Comparison of ENCODE assay signal across 9 mouse cellular contexts in genomic region chr3:108880544-108881507, GRCm38 (mm10). TPM values are rescaled to one million over a fixed set of nuclear protein-coding genes. Genes with fewer than 3 reads are reported as not detected.
DNase-seq lines count a peak whose midpoint lies in the region; ATAC-seq lines count a peak whose summit lies in the region.
"Had no signal": no experiment of that assay in that cellular context is flagged by ENCODE, and none has a peak within 500 bp of the region (broad histone marks: within the 10 kb centered on the region; RNA-seq: fewer than 3 reads in every experiment).

No protein-coding gene starts in this region.

- peak overlapping the region; percentile 10; the same call in 1 of the 2 replicates for H3K4me3 ChIP-seq in kidney, embryonic 15.5 days (replicated peaks)
- H3K4me3 ChIP-seq in heart, embryonic 16.5 days (ENCODE audit: low read length) = peak overlapping the region; percentile 9; the same call in 1 of the 2 replicates
- H3K4me3 ChIP-seq in liver, embryonic 12.5 days = no peak overlapping the region
- no peak overlapping the region for H3K4me3 ChIP-seq in neural tube, embryonic 12.5 days

- H3K9me3 ChIP-seq in kidney, embryonic 15.5 days (replicated peaks) = no peaks in the 10 kb centered on the region
- no peaks in the 10 kb centered on the region for H3K9me3 ChIP-seq in heart, embryonic 16.5 days (replicated peaks; ENCODE audit: control insufficient read depth, low read length)
- no peaks in the 10 kb centered on the region for H3K9me3 ChIP-seq in liver, embryonic 12.5 days (replicated peaks)
- H3K9me3 ChIP-seq in neural tube, embryonic 12.5 days = no peaks in the 10 kb centered on the region

- peak; percentile 74; the same call in 1 of the 2 replicates for ATAC-seq in kidney, embryonic 15.5 days (replicated peaks; ENCODE audit: low FRiP score)
- peak; percentile 77 for ATAC-seq in heart, embryonic 16.5 days (replicated peaks; ENCODE audit: extremely low read depth, insufficient read depth, low FRiP score)
- 0 out of 2 replicates have a peak, but pooled peaks have one; percentile 27 for ATAC-seq in liver, embryonic 12.5 days
- ATAC-seq in neural tube, embryonic 12.5 days (ENCODE audit: low FRiP score, low read depth) = peak; percentile 21; the same call in 1 of the 2 replicates

- 0 out of 2 replicates have a peak overlapping the region, but pooled peaks have one; percentile 4 for H3K9ac ChIP-seq in kidney, embryonic 15.5 days
- H3K9ac ChIP-seq in heart, embryonic 16.5 days (ENCODE audit: low read length) = peak overlapping the region; percentile 28; the same call in 1 of the 2 replicates
- H3K9ac ChIP-seq in liver, embryonic 12.5 days = no peak overlapping the region
- H3K9ac ChIP-seq in neural tube, embryonic 12.5 days = no peak overlapping the region

- 0 out of 2 replicates have a peak overlapping the region, but pooled peaks have one; percentile 41 for H3K27ac ChIP-seq in kidney, embryonic 15.5 days
- H3K27ac ChIP-seq in heart, embryonic 16.5 days (ENCODE audit: low read length) = peak overlapping the region; percentile 87
- no peak overlapping the region for H3K27ac ChIP-seq in liver, embryonic 12.5 days
- no peak overlapping the region for H3K27ac ChIP-seq in neural tube, embryonic 12.5 days

- no peaks in the 10 kb centered on the region for H3K36me3 ChIP-seq in kidney, embryonic 15.5 days
- H3K36me3 ChIP-seq in heart, embryonic 16.5 days (ENCODE audit: control insufficient read depth, insufficient read depth) = no peaks in the 10 kb centered on the region
- H3K36me3 ChIP-seq in liver, embryonic 12.5 days = no peaks in the 10 kb centered on the region
- H3K36me3 ChIP-seq in neural tube, embryonic 12.5 days = no peaks in the 10 kb centered on the region

- WGBS in kidney, embryonic 15.5 days = 36% methylated on average over 28 of the region's 28 CpGs
- WGBS in heart, embryonic 16.5 days = 31% methylated on average over 28 of the region's 28 CpGs
- 55% methylated on average over 28 of the region's 28 CpGs for WGBS in liver, embryonic 12.5 days (ENCODE audit: insufficient replicate concordance)
- 44% methylated on average over 28 of the region's 28 CpGs for WGBS in neural tube, embryonic 12.5 days

- no peaks in the 10 kb centered on the region for H3K27me3 ChIP-seq in kidney, embryonic 15.5 days
- H3K27me3 ChIP-seq in heart, embryonic 16.5 days (ENCODE audit: control insufficient read depth, insufficient read depth, low read length) = no peaks in the 10 kb centered on the region
- no peaks in the 10 kb centered on the region for H3K27me3 ChIP-seq in liver, embryonic 12.5 days (replicated peaks)
- H3K27me3 ChIP-seq in neural tube, embryonic 12.5 days (replicated peaks) = no peaks in the 10 kb centered on the region

- peaks cover 11% of the 10 kb centered on the region for H3K4me1 ChIP-seq in kidney, embryonic 15.5 days
- peaks cover 35% of the 10 kb centered on the region for H3K4me1 ChIP-seq in heart, embryonic 16.5 days (ENCODE audit: control insufficient read depth, insufficient read depth, low read length)
- H3K4me1 ChIP-seq in liver, embryonic 12.5 days = peaks cover 32% of the 10 kb centered on the region
- H3K4me1 ChIP-seq in neural tube, embryonic 12.5 days = peaks cover 21% of the 10 kb centered on the region

- no peak for DNase-seq in kidney, adult 18-20 months
- DNase-seq in WW6 (ENCODE audit: low read depth, low spot score) = peak; percentile 42
- no peak for DNase-seq in cerebellum, postnatal 4 days (ENCODE audit: low spot score in 2 of 2)
- DNase-seq in adipocyte (ENCODE audit: low spot score) = no peak

- peak overlapping the region; percentile 49 for H3K4me2 ChIP-seq in kidney, embryonic 15.5 days
- peak overlapping the region; percentile 46 for H3K4me2 ChIP-seq in heart, embryonic 16.5 days (ENCODE audit: low read depth, low read length)
- H3K4me2 ChIP-seq in liver, embryonic 12.5 days = peak overlapping the region; percentile 32
- H3K4me2 ChIP-seq in neural tube, embryonic 12.5 days (replicated peaks) = peak overlapping the region; percentile 46

RNA-seq across cellular contexts. Expression of gene Fndc7, which starts 9.0 kb away (rescaled TPM):
- 0.10 TPM in 1 of 2 replicates, not detected in the other for polyA plus RNA-seq in kidney, embryonic 15.5 days (2015; fragmentation: Nextera tagmentation; extraction: Ambion mirVana)
- polyA plus RNA-seq in heart, embryonic 16.5 days (2015; fragmentation: Nextera tagmentation; extraction: Ambion mirVana) = 0.10 and 0.21 TPM in 2 replicates
- polyA plus RNA-seq in liver, embryonic 12.5 days (2016; fragmentation: Nextera tagmentation; extraction: Ambion mirVana) = 0.07 and 0.10 TPM in 2 replicates
- 0.05 TPM in 1 of 2 replicates, not detected in the other for polyA plus RNA-seq in neural tube, embryonic 12.5 days (2016; fragmentation: Nextera tagmentation; extraction: Ambion mirVana)

RNA-seq across cellular contexts. Expression of gene Prpf38b, which starts 30.7 kb away (rescaled TPM):
- 71.7 and 74.7 TPM in 2 replicates for polyA plus RNA-seq in kidney, embryonic 15.5 days (2015; fragmentation: Nextera tagmentation; extraction: Ambion mirVana)
- 49.9 and 60.6 TPM in 2 replicates for polyA plus RNA-seq in heart, embryonic 16.5 days (2015; fragmentation: Nextera tagmentation; extraction: Ambion mirVana)
- 58.1 and 59.1 TPM in 2 replicates for polyA plus RNA-seq in liver, embryonic 12.5 days (2016; fragmentation: Nextera tagmentation; extraction: Ambion mirVana)
- polyA plus RNA-seq in neural tube, embryonic 12.5 days (2016; fragmentation: Nextera tagmentation; extraction: Ambion mirVana) = 76.6 and 78.9 TPM in 2 replicates

RNA-seq across cellular contexts. Expression of gene Stxbp3, which starts 40.5 kb away (rescaled TPM):
- polyA plus RNA-seq in kidney, embryonic 15.5 days (2015; fragmentation: Nextera tagmentation; extraction: Ambion mirVana) = 34.9 and 35.6 TPM in 2 replicates
- 32.2 and 33.1 TPM in 2 replicates for polyA plus RNA-seq in heart, embryonic 16.5 days (2015; fragmentation: Nextera tagmentation; extraction: Ambion mirVana)
- 21.1 and 24.3 TPM in 2 replicates for polyA plus RNA-seq in liver, embryonic 12.5 days (2016; fragmentation: Nextera tagmentation; extraction: Ambion mirVana)
- polyA plus RNA-seq in neural tube, embryonic 12.5 days (2016; fragmentation: Nextera tagmentation; extraction: Ambion mirVana) = 21.0 and 21.4 TPM in 2 replicates

RNA-seq across cellular contexts. Expression of gene Henmt1, which starts 58.8 kb away (rescaled TPM):
- 0.13 and 0.26 TPM in 2 replicates for polyA plus RNA-seq in kidney, embryonic 15.5 days (2015; fragmentation: Nextera tagmentation; extraction: Ambion mirVana)
- polyA plus RNA-seq in heart, embryonic 16.5 days (2015; fragmentation: Nextera tagmentation; extraction: Ambion mirVana) = 0.22 and 0.39 TPM in 2 replicates
- 0.11 and 0.14 TPM in 2 replicates for polyA plus RNA-seq in liver, embryonic 12.5 days (2016; fragmentation: Nextera tagmentation; extraction: Ambion mirVana)
- polyA plus RNA-seq in neural tube, embryonic 12.5 days (2016; fragmentation: Nextera tagmentation; extraction: Ambion mirVana) = 0.71 and 0.74 TPM in 2 replicates
- polyA plus RNA-seq: liver, adult 2 months had no signal

RNA-seq across cellular contexts. Expression of gene Gm9857, which starts 59.4 kb away (rescaled TPM):
- polyA plus RNA-seq in kidney, embryonic 15.5 days (2015; fragmentation: Nextera tagmentation; extraction: Ambion mirVana) = not detected in 2 replicates
- not detected in 2 replicates for polyA plus RNA-seq in heart, embryonic 16.5 days (2015; fragmentation: Nextera tagmentation; extraction: Ambion mirVana)
- not detected in 2 replicates for polyA plus RNA-seq in liver, embryonic 12.5 days (2016; fragmentation: Nextera tagmentation; extraction: Ambion mirVana)
- not detected in 2 replicates for polyA plus RNA-seq in neural tube, embryonic 12.5 days (2016; fragmentation: Nextera tagmentation; extraction: Ambion mirVana)
- polyA plus RNA-seq: liver, adult 2 months had no signal

Comparison
In these comparisons a context has a peak if more than half of its experiments do, and no peak if none do; other contexts are left out.
1. ATAC-seq: peak in every context shown above with its lines; median percentile 77 in heart, embryonic 16.5 days; 74 in kidney, embryonic 15.5 days; 27 in liver, embryonic 12.5 days; 21 in neural tube, embryonic 12.5 days.
2. H3K27ac ChIP-seq: peak in kidney, embryonic 15.5 days (single experiment) and heart, embryonic 16.5 days (single experiment); none in liver, embryonic 12.5 days (single experiment) and neural tube, embryonic 12.5 days (single experiment).
3. H3K4me3 ChIP-seq: peak in kidney, embryonic 15.5 days (single experiment) and heart, embryonic 16.5 days (single experiment); none in liver, embryonic 12.5 days (single experiment) and neural tube, embryonic 12.5 days (single experiment).
4. H3K9ac ChIP-seq: peak in kidney, embryonic 15.5 days (single experiment) and heart, embryonic 16.5 days (single experiment); none in liver, embryonic 12.5 days (single experiment) and neural tube, embryonic 12.5 days (single experiment).
5. Peak in every context shown above with its lines, with median percentiles within 50 percentile points of each other: H3K4me2 ChIP-seq.